Mouse (Mus musculus): ENCODE data around the gene Pitpnc1. TPM values are rescaled to one million over a fixed set of nuclear protein-coding genes. Genes with fewer than 3 reads are reported as not detected.

The Pitpnc1 gene
- polyA plus RNA-seq, 1 experiment, result 0.25 TPM

DNA sequence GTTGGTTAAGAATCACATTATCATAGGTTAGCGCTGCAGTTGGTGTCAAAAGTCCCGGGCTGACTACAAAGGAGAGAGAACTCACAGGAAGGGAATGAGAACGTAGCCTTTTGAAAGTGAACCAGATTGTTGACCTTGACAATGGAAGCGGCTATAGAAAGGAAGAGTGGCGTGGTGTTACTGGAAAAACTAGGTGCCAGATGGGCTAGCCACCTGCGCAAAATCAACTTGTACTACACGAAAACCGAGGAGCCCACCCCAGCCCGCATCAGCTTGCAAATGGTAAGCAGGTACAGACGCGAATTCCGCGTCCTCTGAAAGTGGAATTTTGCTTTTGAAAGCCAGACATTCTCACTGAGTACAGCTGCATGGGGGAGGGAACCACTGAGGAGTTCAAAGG is 260.7 kb downstream of the Pitpnc1 start:
- Histone ChIP-seq H3K27me3 (ENCODE audit: control insufficient read depth, insufficient read depth, insufficient read length) (peaks cover 16% of the 10 kb centered on the region), H3ac (ENCODE audit: control insufficient read depth, insufficient read length, low read depth) (no peak overlapping the region), H3K79me2 (ENCODE audit: control insufficient read depth, insufficient read depth) (no peaks in the 10 kb centered on the region), H3K36me3 (ENCODE audit: control insufficient read depth, insufficient read depth) (no peaks in the 10 kb centered on the region), H3K4me3 (ENCODE audit: insufficient read depth, poor library complexity, severe bottlenecking) (no peak overlapping the region), H3K79me3 (ENCODE audit: low read depth) (no peaks in the 10 kb centered on the region)
- TF ChIP-seq USF1 (IDR thresholded peaks at IDR 0.05; ENCODE audit: low read depth) (no peak), MYOD1 (IDR thresholded peaks at IDR 0.05; ENCODE audit: control insufficient read depth, insufficient read length, low read depth) (no peak), FOSL1 (IDR thresholded peaks at IDR 0.05; ENCODE audit: insufficient read depth, low read length, poor library complexity, severe bottlenecking) (no peak), MYOG (IDR thresholded peaks at IDR 0.05; ENCODE audit: control insufficient read depth, extremely low read depth, insufficient read length) (no peak), CTCF (IDR thresholded peaks at IDR 0.05; ENCODE audit: control insufficient read depth, insufficient read depth, insufficient read length) (no peak), CEBPB (IDR thresholded peaks at IDR 0.05; ENCODE audit: low read depth) (no peak), MAX (IDR thresholded peaks at IDR 0.05) (no peak)

DNA sequence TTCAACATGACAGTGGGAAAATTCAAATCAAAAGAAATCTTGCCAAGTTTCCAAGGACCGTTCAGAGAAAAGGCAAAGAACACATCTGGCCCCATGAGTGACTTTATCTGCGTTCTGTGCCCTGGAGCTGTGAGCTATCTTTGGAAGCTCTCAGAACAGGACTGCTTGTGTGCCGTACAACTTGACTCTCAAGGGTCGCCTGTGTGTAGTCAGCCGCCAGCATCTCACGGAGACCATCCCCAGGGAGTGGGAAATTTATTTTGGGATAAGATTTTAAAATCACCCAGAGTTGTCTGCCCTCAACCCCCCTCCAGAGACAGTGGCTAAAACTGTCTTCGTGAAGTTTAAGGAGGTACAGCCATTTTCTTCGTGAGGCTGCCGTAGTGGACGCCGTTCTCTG is 268.7 kb downstream of the Pitpnc1 start:
- H3K79me2 ChIP-seq (ENCODE audit: control insufficient read depth, insufficient read depth), result no peaks in the 10 kb centered on the region

DNA sequence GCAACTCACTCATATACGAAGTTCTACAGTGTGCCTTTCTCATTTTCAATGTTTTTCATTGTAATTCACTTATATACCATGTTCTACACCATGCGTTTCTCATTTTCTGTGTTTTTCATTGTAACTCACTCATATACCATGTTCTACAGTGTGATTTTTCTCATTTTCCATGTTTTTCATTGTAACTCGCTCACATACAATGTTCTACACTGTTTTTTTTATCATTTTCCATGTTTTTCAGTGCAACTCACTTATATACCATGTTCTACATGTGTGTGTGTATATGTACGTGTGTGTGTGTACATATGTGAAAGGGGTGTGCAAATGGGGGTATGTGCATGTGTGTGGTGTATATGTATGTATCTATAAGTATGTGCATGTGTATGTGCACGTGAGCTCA is 271.2 kb downstream of the Pitpnc1 start:
- Histone ChIP-seq H3K79me2 (ENCODE audit: control insufficient read depth, insufficient read depth) (no peaks in the 10 kb centered on the region), H3K79me3 (ENCODE audit: low read depth) (no peaks in the 10 kb centered on the region), H3ac (ENCODE audit: control insufficient read depth, insufficient read length, low read depth) (no peak overlapping the region), H3K27me3 (ENCODE audit: control insufficient read depth, insufficient read depth, insufficient read length) (peaks cover 20% of the 10 kb centered on the region), H3K36me3 (ENCODE audit: control insufficient read depth, insufficient read depth) (no peaks in the 10 kb centered on the region), H3K4me3 (ENCODE audit: insufficient read depth, poor library complexity, severe bottlenecking) (no peak overlapping the region)
- no peak for TF ChIP-seq USF1 (IDR thresholded peaks at IDR 0.05; ENCODE audit: low read depth)
- TF ChIP-seq MAX (IDR thresholded peaks at IDR 0.05), result no peak
- TF ChIP-seq FOSL1 (IDR thresholded peaks at IDR 0.05; ENCODE audit: insufficient read depth, low read length, poor library complexity, severe bottlenecking), result no peak
- no peak for TF ChIP-seq MYOG (IDR thresholded peaks at IDR 0.05; ENCODE audit: control insufficient read depth, extremely low read depth, insufficient read length)
- TF ChIP-seq MYOD1 (IDR thresholded peaks at IDR 0.05; ENCODE audit: control insufficient read depth, insufficient read length, low read depth), result no peak
- TF ChIP-seq CEBPB (IDR thresholded peaks at IDR 0.05; ENCODE audit: low read depth), result no peak
- TF ChIP-seq CTCF (IDR thresholded peaks at IDR 0.05; ENCODE audit: control insufficient read depth, insufficient read depth, insufficient read length), result no peak

More for the DNA sequence above, 268.7 kb downstream of the Pitpnc1 start:
- Histone ChIP-seq H3K36me3 (ENCODE audit: control insufficient read depth, insufficient read depth) (no peaks in the 10 kb centered on the region), H3ac (ENCODE audit: control insufficient read depth, insufficient read length, low read depth) (no peak overlapping the region), H3K27me3 (ENCODE audit: control insufficient read depth, insufficient read depth, insufficient read length) (peaks cover 24% of the 10 kb centered on the region), H3K4me3 (ENCODE audit: insufficient read depth, poor library complexity, severe bottlenecking) (no peak overlapping the region), H3K79me3 (ENCODE audit: low read depth) (no peaks in the 10 kb centered on the region)
- TF ChIP-seq CEBPB (IDR thresholded peaks at IDR 0.05; ENCODE audit: low read depth) (no peak), MYOG (IDR thresholded peaks at IDR 0.05; ENCODE audit: control insufficient read depth, extremely low read depth, insufficient read length) (no peak), CTCF (IDR thresholded peaks at IDR 0.05; ENCODE audit: control insufficient read depth, insufficient read depth, insufficient read length) (no peak), MYOD1 (IDR thresholded peaks at IDR 0.05; ENCODE audit: control insufficient read depth, insufficient read length, low read depth) (no peak), FOSL1 (IDR thresholded peaks at IDR 0.05; ENCODE audit: insufficient read depth, low read length, poor library complexity, severe bottlenecking) (no peak), USF1 (IDR thresholded peaks at IDR 0.05; ENCODE audit: low read depth) (no peak), MAX (IDR thresholded peaks at IDR 0.05) (no peak)

DNA sequence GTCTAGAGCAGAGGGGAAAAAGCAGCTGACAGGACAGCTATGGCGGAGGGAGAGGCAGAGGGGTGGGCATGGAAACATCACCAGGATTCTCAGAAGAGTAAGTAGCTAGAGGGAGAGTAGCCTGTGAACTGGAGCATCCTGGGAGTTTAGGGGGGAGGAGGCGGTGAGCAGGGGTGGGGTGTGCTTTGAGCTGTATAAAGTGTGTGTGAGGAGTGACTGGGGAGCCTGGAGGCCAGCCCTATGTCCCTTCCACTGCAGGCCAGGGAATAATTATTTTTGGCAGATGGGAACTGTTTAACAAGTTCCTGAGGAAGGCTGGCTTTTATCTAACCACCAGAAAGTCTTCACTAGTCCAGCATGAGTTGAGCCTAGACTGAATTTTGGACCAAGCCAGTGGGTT is 275.2 kb downstream of the Pitpnc1 start:
- Histone ChIP-seq H3K79me2 (ENCODE audit: control insufficient read depth, insufficient read depth) (no peaks in the 10 kb centered on the region), H3K79me3 (ENCODE audit: low read depth) (no peaks in the 10 kb centered on the region), H3ac (ENCODE audit: control insufficient read depth, insufficient read length, low read depth) (no peak overlapping the region), H3K36me3 (ENCODE audit: control insufficient read depth, insufficient read depth) (no peaks in the 10 kb centered on the region), H3K27me3 (ENCODE audit: control insufficient read depth, insufficient read depth, insufficient read length) (peaks cover 3% of the 10 kb centered on the region), H3K4me3 (ENCODE audit: insufficient read depth, poor library complexity, severe bottlenecking) (no peak overlapping the region)
- no peak for TF ChIP-seq MYOG (IDR thresholded peaks at IDR 0.05; ENCODE audit: control insufficient read depth, extremely low read depth, insufficient read length)
- TF ChIP-seq CEBPB (IDR thresholded peaks at IDR 0.05; ENCODE audit: low read depth), result no peak
- TF ChIP-seq USF1 (IDR thresholded peaks at IDR 0.05; ENCODE audit: low read depth), result no peak
- TF ChIP-seq FOSL1 (IDR thresholded peaks at IDR 0.05; ENCODE audit: insufficient read depth, low read length, poor library complexity, severe bottlenecking), result no peak
- TF ChIP-seq MYOD1 (IDR thresholded peaks at IDR 0.05; ENCODE audit: control insufficient read depth, insufficient read length, low read depth), result no peak
- TF ChIP-seq CTCF (IDR thresholded peaks at IDR 0.05; ENCODE audit: control insufficient read depth, insufficient read depth, insufficient read length), result no peak
- TF ChIP-seq MAX (IDR thresholded peaks at IDR 0.05), result no peak

DNA sequence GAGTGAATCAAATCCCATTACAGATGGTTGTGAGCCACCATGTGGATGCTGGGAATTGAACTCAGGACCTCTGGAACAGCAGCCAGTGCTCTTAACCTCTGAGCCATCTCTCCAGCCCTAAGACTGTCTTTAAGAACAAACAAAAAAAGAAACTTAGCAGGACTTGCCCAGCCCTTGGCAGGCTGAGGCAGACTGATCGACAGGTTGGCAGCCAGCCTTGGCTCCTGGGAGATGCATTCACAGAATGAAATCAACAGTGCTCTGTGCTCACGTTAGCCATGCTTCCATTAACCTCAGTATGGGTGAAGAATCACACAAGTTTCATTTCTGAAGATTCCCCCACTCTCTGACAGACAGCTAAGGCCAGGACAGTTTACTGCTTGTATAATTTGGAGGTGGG is 280.1 kb downstream of the Pitpnc1 start:
- H3ac ChIP-seq (ENCODE audit: control insufficient read depth, insufficient read length, low read depth), result no peak overlapping the region
- H3K4me3 ChIP-seq (ENCODE audit: insufficient read depth, poor library complexity, severe bottlenecking), result no peak overlapping the region
- H3K79me3 ChIP-seq (ENCODE audit: low read depth), result peaks cover 29% of the 10 kb centered on the region
- no peaks in the 10 kb centered on the region for H3K27me3 ChIP-seq (ENCODE audit: control insufficient read depth, insufficient read depth, insufficient read length)
- H3K36me3 ChIP-seq (ENCODE audit: control insufficient read depth, insufficient read depth), result peaks cover 18% of the 10 kb centered on the region
- H3K79me2 ChIP-seq (ENCODE audit: control insufficient read depth, insufficient read depth), result peaks cover 38% of the 10 kb centered on the region
- TF ChIP-seq CTCF (IDR thresholded peaks at IDR 0.05; ENCODE audit: control insufficient read depth, insufficient read depth, insufficient read length) (no peak), FOSL1 (IDR thresholded peaks at IDR 0.05; ENCODE audit: insufficient read depth, low read length, poor library complexity, severe bottlenecking) (no peak), MAX (IDR thresholded peaks at IDR 0.05) (no peak), MYOD1 (IDR thresholded peaks at IDR 0.05; ENCODE audit: control insufficient read depth, insufficient read length, low read depth) (no peak), USF1 (IDR thresholded peaks at IDR 0.05; ENCODE audit: low read depth) (no peak), CEBPB (IDR thresholded peaks at IDR 0.05; ENCODE audit: low read depth) (no peak), MYOG (IDR thresholded peaks at IDR 0.05; ENCODE audit: control insufficient read depth, extremely low read depth, insufficient read length) (no peak)

Data from C2C12 (cell line).